Mouse (Mus musculus) lung, embryonic 15.5 days (tissue): ENCODE measurements around the gene Raly. TPM values are rescaled to one million over a fixed set of nuclear protein-coding genes. Genes with fewer than 3 reads are reported as not detected.

Experiments used
- ATAC-seq: fragments of 200-750 bp; cut with Nextera tagmentation; 2 replicates; pipeline ENCODE4 v1.8.0; 2017; ENCODE audit warnings: moderate number of reproducible peaks, borderline replicate concordance; ENCODE audit not compliant: low FRiP score, low TSS enrichment; ENCODE audit errors: extremely low read depth
- H3K27ac ChIP-seq: fragments of 300-500 bp; sonication (generic); 2 replicates; pipeline ENCODE4 v1.5.1; 2015; ENCODE audit warnings: moderate library complexity, mild to moderate bottlenecking, inconsistent platforms
- H3K27me3 ChIP-seq: fragments of 300-500 bp; sonication (generic); 2 replicates; pipeline ENCODE4 v1.6.1; 2015; ENCODE audit warnings: inconsistent platforms
- H3K36me3 ChIP-seq: fragments of 300-500 bp; sonication (generic); 2 replicates; pipeline ENCODE4 v1.6.1; 2015; ENCODE audit warnings: inconsistent platforms
- H3K4me1 ChIP-seq: fragments of 300-500 bp; sonication (generic); 2 replicates; pipeline ENCODE4 v1.6.1; 2015; ENCODE audit warnings: inconsistent platforms
- H3K4me2 ChIP-seq: fragments of 300-500 bp; sonication (generic); 2 replicates; pipeline ENCODE4 v1.6.1; 2015; ENCODE audit warnings: inconsistent platforms, mild to moderate bottlenecking, moderate library complexity
- H3K4me3 ChIP-seq: fragments of 300-500 bp; sonication (generic); 2 replicates; pipeline ENCODE4 v1.5.1; 2015; ENCODE audit warnings: mild to moderate bottlenecking, inconsistent platforms
- H3K9ac ChIP-seq: fragments of 300-500 bp; sonication (generic); 2 replicates; pipeline ENCODE4 v1.6.1; 2015; ENCODE audit warnings: inconsistent platforms
- H3K9me3 ChIP-seq: fragments of 300-500 bp; sonication (generic); 2 replicates; pipeline ENCODE4 v1.6.1; 2016; ENCODE audit warnings: inconsistent platforms
- WGBS: fragments of 180-500 bp; shearing (Covaris S2); methylation state at CpG from one replicate; pipeline ENCODE4 v1.1.7; 2015; 5-methylcytosine and 5-hydroxymethylcytosine counted together
- polyA plus RNA-seq: library from polyadenylated mRNA; unstranded; fragments of >200 nt; fragmentation: Nextera tagmentation; extraction: Ambion mirVana; gene quantifications from 2 replicates; pipeline ENCODE4 v1.2.1, GENCODE M21; 2015

The Raly gene
- polyA plus RNA-seq, 1 experiment from 2014 or later = 48.0 TPM

- Histone ChIP-seq H3K4me3 (no peak overlapping the region), H3K4me2 (no peak overlapping the region), H3K27me3 (no peaks in the 10 kb centered on the region), H3K27ac (no peak overlapping the region), H3K9ac (no peak overlapping the region), H3K36me3 (no peaks in the 10 kb centered on the region), H3K4me1 (peaks cover 5% of the 10 kb centered on the region; the same call in 1 of the 2 replicates), H3K9me3 (no peaks in the 10 kb centered on the region)
- WGBS = 63% methylated on average over 11 of the region's 11 CpGs
- ATAC-seq = no peak
These were observed 4.1 kb upstream of the Raly start for GRCm38 (mm10) chr2:154786776-154787175.

- peaks cover 24% of the 10 kb centered on the region for H3K4me1 ChIP-seq
- no peak overlapping the region for H3K9ac ChIP-seq
- no peak overlapping the region for H3K27ac ChIP-seq
- no peak for ATAC-seq
- H3K9me3 ChIP-seq = no peaks in the 10 kb centered on the region
- no peaks in the 10 kb centered on the region for H3K27me3 ChIP-seq
- no peaks in the 10 kb centered on the region for H3K36me3 ChIP-seq
- H3K4me3 ChIP-seq = no peak overlapping the region
- WGBS = 47% methylated on average over 6 of the region's 6 CpGs
- H3K4me2 ChIP-seq = no peak overlapping the region
These were observed 1.5 kb upstream of the Raly start for GRCm38 (mm10) chr2:154789381-154789780.

DNA sequence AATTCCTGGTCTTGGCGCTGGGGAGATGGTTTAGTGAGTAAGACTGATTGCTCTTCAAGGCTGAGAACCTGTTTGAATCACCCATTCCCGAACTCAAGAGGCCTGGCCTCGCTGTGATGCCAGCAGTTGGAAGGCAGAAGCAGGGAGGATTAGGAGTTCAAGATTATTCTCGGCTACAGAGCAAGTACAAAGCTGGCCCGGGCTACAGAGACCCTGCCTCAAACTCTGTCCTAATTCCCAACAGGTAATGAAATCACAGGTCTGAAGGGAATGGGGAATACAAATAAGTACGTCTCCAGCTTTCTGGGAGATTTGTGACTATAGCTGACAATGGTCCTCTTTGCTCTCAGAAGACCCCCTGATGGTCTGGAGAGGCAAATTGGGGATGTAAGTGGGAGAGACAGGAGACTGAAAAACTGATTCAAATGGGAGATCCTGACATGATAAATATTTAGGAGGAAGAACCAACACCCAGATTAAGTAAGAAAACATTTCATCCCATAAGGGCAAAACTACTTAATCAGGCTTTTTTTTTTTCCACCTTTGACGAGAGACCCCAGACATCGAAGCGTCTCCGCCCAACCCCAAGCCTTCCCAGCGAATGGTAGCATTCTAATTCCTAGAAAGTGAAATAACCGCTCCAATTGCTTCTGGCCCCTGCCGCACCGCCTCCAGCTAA is 780 bp upstream of the Raly start:
- WGBS = 4% methylated on average over 14 of the region's 14 CpGs

GRCm38 (mm10) chr2:154791661-154792642 is 1.1 kb downstream of the Raly start:
- Histone ChIP-seq H3K36me3 (no peaks in the 10 kb centered on the region), H3K4me1 (peaks cover 37% of the 10 kb centered on the region), H3K9ac (peak overlapping the region; percentile 97), H3K27me3 (no peaks in the 10 kb centered on the region), H3K4me2 (peak overlapping the region; percentile 67), H3K27ac (peak overlapping the region; percentile 99), H3K4me3 (peak overlapping the region; percentile 80), H3K9me3 (no peaks in the 10 kb centered on the region)
- peak; percentile 31; the same call in 1 of the 2 replicates for ATAC-seq
- WGBS = under 1% methylated on average over 59 of the region's 67 CpGs

More for the DNA sequence above, 780 bp upstream of the Raly start:
- peak overlapping the region; percentile 41 for H3K4me3 ChIP-seq
- no peaks in the 10 kb centered on the region for H3K36me3 ChIP-seq
- no peak for ATAC-seq
- H3K4me1 ChIP-seq = peaks cover 24% of the 10 kb centered on the region
- peak overlapping the region; percentile 17; the same call in 1 of the 2 replicates for H3K9ac ChIP-seq
- peak overlapping the region; percentile 59 for H3K4me2 ChIP-seq
- no peaks in the 10 kb centered on the region for H3K9me3 ChIP-seq
- H3K27me3 ChIP-seq = no peaks in the 10 kb centered on the region
- H3K27ac ChIP-seq = peak overlapping the region; percentile 36; the same call in 1 of the 2 replicates

DNA sequence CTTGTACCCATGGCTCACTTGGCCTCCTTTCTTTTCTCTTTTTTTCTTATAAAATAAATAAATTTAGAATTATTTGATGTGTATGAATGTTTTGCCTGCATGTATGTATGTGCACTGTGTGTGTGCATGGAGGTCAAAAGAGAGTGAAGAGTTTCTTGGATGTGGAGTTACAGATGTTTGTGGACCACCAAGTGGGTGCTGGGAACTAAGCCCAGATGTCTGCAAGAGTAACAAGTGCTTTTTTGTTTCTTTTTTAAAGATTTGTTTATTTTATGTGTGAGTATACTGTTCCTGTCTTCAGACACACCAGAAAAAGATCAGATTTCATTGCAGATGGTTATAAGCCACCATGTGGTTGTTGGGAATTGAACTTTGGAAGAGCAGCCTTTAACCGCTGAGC is 12.5 kb downstream of the Raly start:
- Histone ChIP-seq H3K9me3 (no peaks in the 10 kb centered on the region), H3K4me3 (no peak overlapping the region), H3K4me2 (no peak overlapping the region), H3K36me3 (no peaks in the 10 kb centered on the region), H3K27ac (no peak overlapping the region), H3K9ac (no peak overlapping the region), H3K27me3 (no peaks in the 10 kb centered on the region), H3K4me1 (peaks cover 45% of the 10 kb centered on the region)
- no peak for ATAC-seq
- 58% methylated on average over 1 of the region's 1 CpGs for WGBS

GRCm38 (mm10) chr2:154803845-154804244 is 12.9 kb downstream of the Raly start:
- Histone ChIP-seq H3K9me3 (no peaks in the 10 kb centered on the region), H3K4me1 (peaks cover 50% of the 10 kb centered on the region), H3K4me3 (no peak overlapping the region), H3K4me2 (no peak overlapping the region), H3K36me3 (no peaks in the 10 kb centered on the region), H3K9ac (no peak overlapping the region), H3K27ac (no peak overlapping the region), H3K27me3 (no peaks in the 10 kb centered on the region)
- no peak for ATAC-seq
- 43% methylated on average over 4 of the region's 4 CpGs for WGBS

DNA sequence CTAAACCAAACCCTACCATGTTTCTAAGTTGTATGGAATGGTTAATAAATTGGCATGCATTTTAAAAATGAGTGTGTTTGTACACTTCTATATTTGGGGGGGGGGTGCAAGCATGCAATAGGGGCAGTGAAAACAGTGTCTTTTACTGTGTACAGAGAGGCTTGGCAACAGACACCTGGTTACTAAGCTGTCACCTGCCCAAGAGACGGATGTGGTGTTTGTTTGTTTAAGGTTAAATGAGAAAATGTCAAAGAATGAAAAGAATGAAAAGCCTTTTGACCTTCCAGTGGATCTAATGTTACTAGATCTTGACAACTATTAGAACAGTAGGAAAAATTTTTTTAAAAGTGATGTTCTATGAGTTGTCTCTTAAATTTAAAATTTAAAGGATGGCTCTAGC is 16.8 kb downstream of the Raly start:
- H3K4me2 ChIP-seq = no peak overlapping the region
- no peaks in the 10 kb centered on the region for H3K27me3 ChIP-seq
- no peak overlapping the region for H3K9ac ChIP-seq
- H3K27ac ChIP-seq = no peak overlapping the region
- no peaks in the 10 kb centered on the region for H3K36me3 ChIP-seq
- no peaks in the 10 kb centered on the region for H3K9me3 ChIP-seq
- H3K4me1 ChIP-seq = peaks cover 68% of the 10 kb centered on the region
- 47% methylated on average over 1 of the region's 1 CpGs for WGBS
- no peak overlapping the region for H3K4me3 ChIP-seq
- no peak for ATAC-seq

DNA sequence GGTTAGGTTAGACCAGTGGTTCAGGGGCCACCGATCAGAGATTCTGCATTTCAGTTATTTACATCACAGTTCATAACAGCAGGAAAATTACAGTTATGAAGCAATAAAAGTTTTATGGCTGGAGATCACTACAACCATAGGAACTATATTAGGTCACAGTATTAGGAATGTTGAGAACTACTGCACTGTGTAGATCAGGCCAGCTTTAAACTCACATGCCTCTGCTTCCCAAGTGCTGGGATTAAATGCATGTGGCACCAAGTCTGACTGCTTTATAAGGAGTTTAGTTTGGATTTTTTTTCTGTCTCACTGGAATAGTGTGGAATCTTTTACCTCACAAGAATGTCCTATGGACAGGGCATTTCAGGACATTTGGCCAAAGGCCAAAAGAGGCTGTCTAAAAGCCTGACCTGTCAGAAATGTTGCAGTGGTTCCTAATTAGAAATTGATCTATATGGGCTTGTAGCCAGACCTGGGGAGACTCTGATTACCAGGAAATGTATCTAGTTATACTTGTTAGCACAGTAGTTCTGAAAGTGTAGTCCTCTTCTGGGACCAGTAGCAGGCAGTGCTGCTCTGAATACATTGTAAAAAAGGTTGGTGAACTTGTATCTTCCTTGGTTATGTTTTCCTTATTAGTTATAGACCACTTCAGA is 18.3 kb downstream of the Raly start:
- peak; percentile 70; the same call in 1 of the 2 replicates for ATAC-seq
- Histone ChIP-seq H3K27me3 (no peaks in the 10 kb centered on the region), H3K9ac (no peak overlapping the region), H3K27ac (peak overlapping the region; percentile 15; the same call in 1 of the 2 replicates), H3K4me2 (no peak overlapping the region), H3K4me1 (peaks cover 55% of the 10 kb centered on the region), H3K4me3 (no peak overlapping the region), H3K9me3 (no peaks in the 10 kb centered on the region), H3K36me3 (no peaks in the 10 kb centered on the region)
- 57% methylated on average over 1 of the region's 1 CpGs for WGBS

DNA sequence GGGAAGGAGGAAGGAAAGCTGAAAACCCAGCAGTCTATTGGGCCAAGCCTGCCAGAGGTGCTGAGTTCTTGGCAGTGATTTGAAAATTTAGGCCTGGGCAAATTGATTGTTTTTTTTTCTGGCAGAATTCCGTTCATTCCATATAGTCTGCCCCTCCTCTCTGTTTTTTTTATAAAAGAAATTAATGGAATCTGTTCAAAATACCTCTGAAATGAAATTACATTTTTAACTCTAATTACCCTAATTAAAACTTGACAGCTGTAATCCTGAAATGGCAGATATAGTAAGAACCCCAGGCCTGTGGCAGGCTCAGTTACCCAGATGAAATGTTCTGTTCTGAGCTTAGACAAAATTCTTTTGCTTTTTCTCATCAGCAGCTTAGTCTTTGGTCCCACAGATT is 19.9 kb downstream of the Raly start:
- Histone ChIP-seq H3K4me2 (no peak overlapping the region), H3K27ac (no peak overlapping the region), H3K9ac (no peak overlapping the region), H3K4me3 (no peak overlapping the region), H3K9me3 (no peaks in the 10 kb centered on the region), H3K4me1 (peaks cover 45% of the 10 kb centered on the region), H3K27me3 (no peaks in the 10 kb centered on the region), H3K36me3 (no peaks in the 10 kb centered on the region)
- ATAC-seq = no peak
- WGBS = 31% methylated on average over 1 of the region's 1 CpGs

GRCm38 (mm10) chr2:154813426-154813825 is 22.5 kb downstream of the Raly start:
- H3K27ac ChIP-seq = no peak overlapping the region
- no peak for ATAC-seq
- H3K27me3 ChIP-seq = no peaks in the 10 kb centered on the region
- H3K36me3 ChIP-seq = no peaks in the 10 kb centered on the region
- no peak overlapping the region for H3K9ac ChIP-seq
- no peak overlapping the region for H3K4me2 ChIP-seq
- WGBS = 77% methylated on average over 2 of the region's 2 CpGs
- H3K4me3 ChIP-seq = no peak overlapping the region
- H3K4me1 ChIP-seq = peaks cover 36% of the 10 kb centered on the region
- H3K9me3 ChIP-seq = no peaks in the 10 kb centered on the region

GRCm38 (mm10) chr2:154817089-154817488 is 26.2 kb downstream of the Raly start:
- no peak overlapping the region for H3K27ac ChIP-seq
- H3K9me3 ChIP-seq = no peaks in the 10 kb centered on the region
- H3K36me3 ChIP-seq = no peaks in the 10 kb centered on the region
- no peak overlapping the region for H3K4me3 ChIP-seq
- no peak overlapping the region for H3K4me2 ChIP-seq
- H3K27me3 ChIP-seq = no peaks in the 10 kb centered on the region
- ATAC-seq = no peak
- H3K9ac ChIP-seq = no peak overlapping the region
- WGBS = 61% methylated on average over 3 of the region's 3 CpGs
- H3K4me1 ChIP-seq = peaks cover 16% of the 10 kb centered on the region
